Mouse (Mus musculus): ENCODE results near the gene Rtn2. TPM values are rescaled to one million over a fixed set of nuclear protein-coding genes. Genes with fewer than 3 reads are reported as not detected.

Rtn2 gene
- polyA plus RNA-seq, 1 experiment from 2014 or later, result 121 TPM

DNA sequence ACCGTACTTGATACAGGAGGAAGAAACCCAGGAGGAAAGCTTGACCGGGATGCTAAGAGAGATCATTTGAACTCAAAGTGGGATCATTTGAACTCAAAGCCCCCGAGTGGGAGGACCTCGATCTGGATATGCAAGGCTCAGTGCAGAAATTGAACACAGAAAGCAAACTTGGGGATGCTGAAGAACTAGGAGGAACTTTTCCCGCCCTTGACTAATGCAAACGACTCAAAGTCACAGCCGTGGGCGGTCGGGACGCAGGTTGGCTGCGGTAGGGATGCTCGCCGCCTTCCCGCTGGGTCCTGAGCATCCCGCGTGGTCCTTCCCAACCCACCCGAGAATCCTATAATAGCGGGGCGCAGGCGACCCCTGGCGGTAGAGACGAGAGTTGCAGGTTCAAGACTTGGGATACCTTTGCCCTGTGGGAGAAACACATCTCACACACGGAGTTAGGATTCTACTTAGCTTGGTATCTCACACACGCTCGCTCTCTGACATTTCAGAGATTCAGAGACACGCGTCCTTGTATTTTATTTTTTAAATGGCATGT lies 60.1 kb downstream of the Rtn2 start:
- Histone ChIP-seq H3K27me3 (replicated peaks) (peaks cover 19% of the 10 kb centered on the region), H3K4me2 (peak overlapping the region; percentile 98), H3K9me3 (replicated peaks) (no peaks in the 10 kb centered on the region), H3K4me3 (replicated peaks) (peak overlapping the region; percentile 49), H3K36me3 (no peaks in the 10 kb centered on the region; the same call in 1 of the 2 replicates), H3K27ac (replicated peaks) (no peak overlapping the region), H3K9ac (replicated peaks) (peak overlapping the region; percentile 54), H3K4me1 (peaks cover 47% of the 10 kb centered on the region)
- peak; percentile 18; the same call in 1 of the 2 replicates for ATAC-seq (ENCODE audit: low FRiP score)
- under 1% methylated on average over 27 of the region's 27 CpGs for WGBS

DNA sequence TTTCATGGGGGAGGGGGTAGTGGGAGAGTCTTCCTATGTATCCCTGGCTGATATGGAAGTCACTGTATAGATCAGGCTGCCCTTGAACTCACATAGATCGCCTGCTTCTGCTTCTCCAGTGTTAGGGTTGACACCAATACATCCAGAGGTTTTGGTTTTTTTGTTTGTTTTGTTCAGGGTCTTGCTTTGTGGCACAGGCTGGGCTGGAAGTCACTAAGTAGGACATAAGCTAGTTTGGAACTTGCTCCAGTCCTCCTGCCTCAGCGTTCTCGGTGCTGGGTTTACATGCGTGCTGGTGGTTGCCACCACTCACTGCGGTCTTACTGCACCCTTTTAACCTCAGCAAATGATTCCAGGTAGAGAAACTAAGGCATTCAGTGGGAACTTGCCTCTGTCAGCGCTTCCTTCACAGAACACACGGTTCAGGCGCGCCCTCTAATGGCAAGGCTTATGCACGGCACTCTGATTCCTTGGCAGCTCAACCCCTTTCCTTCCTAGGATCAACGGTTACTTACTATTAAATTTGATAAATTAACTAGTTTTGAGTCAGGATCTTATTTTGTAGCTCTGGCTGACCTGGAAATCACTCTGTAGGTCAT lies 60.9 kb downstream of the Rtn2 start:
- ATAC-seq (ENCODE audit: low FRiP score), result no peak
- H3K9me3 ChIP-seq (replicated peaks), result no peaks in the 10 kb centered on the region
- H3K36me3 ChIP-seq, result peaks cover 5% of the 10 kb centered on the region; the same call in 1 of the 2 replicates
- H3K4me1 ChIP-seq, result peaks cover 47% of the 10 kb centered on the region
- WGBS, result 1% methylated on average over 11 of the region's 11 CpGs
- H3K9ac ChIP-seq (replicated peaks), result no peak overlapping the region
- peaks cover 15% of the 10 kb centered on the region for H3K27me3 ChIP-seq (replicated peaks)
- H3K4me2 ChIP-seq, result peak overlapping the region; percentile 98
- H3K4me3 ChIP-seq (replicated peaks), result peak overlapping the region; percentile 49; the same call in 1 of the 2 replicates
- no peak overlapping the region for H3K27ac ChIP-seq (replicated peaks)

DNA sequence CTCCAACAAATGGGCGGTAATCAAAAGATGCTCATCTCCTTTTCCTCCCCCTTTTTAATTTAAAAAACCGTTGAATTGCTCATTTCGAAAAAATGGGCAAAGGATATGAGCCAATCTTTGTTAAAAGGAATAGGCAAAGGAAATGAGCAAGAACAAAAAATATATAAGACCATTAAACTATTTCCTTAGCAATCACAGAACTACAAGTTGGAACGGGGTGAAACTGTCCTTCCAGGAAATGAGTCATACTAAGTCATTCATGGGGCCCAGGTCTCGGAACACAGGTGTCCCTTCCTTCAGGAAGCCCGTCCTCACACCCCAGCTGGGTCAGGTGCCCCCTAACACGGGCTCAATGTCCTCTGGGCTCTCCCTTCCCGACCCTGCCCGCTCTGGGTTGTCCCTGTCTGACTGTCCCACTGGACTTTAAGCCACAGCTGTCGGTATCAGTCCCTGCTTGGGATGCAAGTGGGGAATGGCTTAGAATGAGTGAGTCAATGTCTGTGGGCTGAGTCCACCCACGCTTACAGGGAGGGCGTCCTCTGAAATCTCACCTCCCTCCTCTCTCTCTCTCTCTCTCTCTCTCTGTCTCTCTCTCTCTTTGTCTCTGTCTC lies 61.9 kb downstream of the Rtn2 start, which contains the start of gene Ercc1:
Gene Ercc1, plus strand, starts transcription at position 542 of the 611 bp plus-strand sequence.
- ATAC-seq (ENCODE audit: low FRiP score), result peak; percentile 23; the same call in 1 of the 2 replicates
- peak within 1 kb of the TSS; percentile 91 for H3K27ac ChIP-seq (replicated peaks)
- no peaks in the 10 kb centered on the region for H3K9me3 ChIP-seq (replicated peaks)
- H3K9ac ChIP-seq (replicated peaks), result peak within 1 kb of the TSS; percentile 73
- peaks cover 47% of the 10 kb centered on the region for H3K4me1 ChIP-seq
- WGBS, result 28% methylated on average over 12 of the region's 12 CpGs
- peaks cover 15% of the 10 kb centered on the region for H3K36me3 ChIP-seq
- H3K4me3 ChIP-seq (replicated peaks), result peak within 1 kb of the TSS; percentile 80
- peak within 1 kb of the TSS; percentile 98 for H3K4me2 ChIP-seq
- H3K27me3 ChIP-seq (replicated peaks), result peaks cover 15% of the 10 kb centered on the region

DNA sequence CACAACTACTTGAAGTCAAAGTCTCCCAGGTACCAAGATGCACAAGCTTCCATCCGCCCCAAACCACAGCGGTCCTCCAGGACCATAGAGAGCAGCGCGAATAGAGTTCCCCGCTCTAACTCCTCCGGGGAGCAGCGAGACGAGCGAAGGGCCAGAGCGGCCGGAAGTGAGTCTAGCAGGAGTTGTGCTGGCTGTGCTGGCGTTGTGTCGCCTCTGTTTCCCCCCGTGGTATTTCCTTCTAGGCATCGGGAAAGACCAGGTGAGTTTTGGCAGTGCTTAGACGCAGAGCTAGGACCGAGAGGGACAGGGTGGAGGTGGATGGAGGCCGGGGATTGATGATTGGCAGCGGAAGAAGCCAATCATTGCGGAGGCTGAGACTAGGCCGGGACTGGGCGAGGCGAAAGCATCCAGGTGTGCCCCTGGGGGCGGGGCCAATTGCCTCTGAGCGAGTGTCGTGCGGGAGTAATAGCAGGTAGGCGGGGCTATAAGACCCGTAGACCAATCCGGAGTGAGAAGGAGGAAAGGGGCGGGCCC lies 62.6 kb downstream of the Rtn2 start:
- H3K4me1 ChIP-seq, result peaks cover 47% of the 10 kb centered on the region
- peak overlapping the region; percentile 73 for H3K9ac ChIP-seq (replicated peaks)
- peak overlapping the region; percentile 91 for H3K27ac ChIP-seq (replicated peaks)
- H3K4me3 ChIP-seq (replicated peaks), result peak overlapping the region; percentile 80
- peaks cover 21% of the 10 kb centered on the region for H3K36me3 ChIP-seq
- H3K27me3 ChIP-seq (replicated peaks), result peaks cover 15% of the 10 kb centered on the region
- peak overlapping the region; percentile 83 for H3K4me2 ChIP-seq
- ATAC-seq (ENCODE audit: low FRiP score), result peak; percentile 94
- no peaks in the 10 kb centered on the region for H3K9me3 ChIP-seq (replicated peaks)
- under 1% methylated on average over 31 of the region's 31 CpGs for WGBS

Other genes with a start within 250 kb of the Rtn2 start
- 0.24 TPM in 1 of 2 replicates, not detected in the other for gene Rsph6a, start 227.9 kb upstream of the Rtn2 start, polyA plus RNA-seq (2015; fragmentation: Nextera tagmentation; extraction: Ambion mirVana)
- gene Dmwd, start 206.4 kb upstream of the Rtn2 start, polyA plus RNA-seq (2015; fragmentation: Nextera tagmentation; extraction: Ambion mirVana), result 30.3 and 35.8 TPM in 2 replicates
- 10.0 and 14.9 TPM in 2 replicates for gene Dmpk, start 198.8 kb upstream of the Rtn2 start, polyA plus RNA-seq (2015; fragmentation: Nextera tagmentation; extraction: Ambion mirVana)
- gene Six5, start 188.0 kb upstream of the Rtn2 start, polyA plus RNA-seq (2015; fragmentation: Nextera tagmentation; extraction: Ambion mirVana), result 1.8 and 3.1 TPM in 2 replicates
- gene Gm4969, start 164.3 kb upstream of the Rtn2 start, polyA plus RNA-seq (2015; fragmentation: Nextera tagmentation; extraction: Ambion mirVana), result 7.5 and 8.2 TPM in 2 replicates
- 15.5 and 17.0 TPM in 2 replicates for gene Fbxo46, start 162.8 kb upstream of the Rtn2 start, polyA plus RNA-seq (2015; fragmentation: Nextera tagmentation; extraction: Ambion mirVana)
- gene Qpctl, start 133.3 kb upstream of the Rtn2 start, polyA plus RNA-seq (2015; fragmentation: Nextera tagmentation; extraction: Ambion mirVana), result 21.7 and 24.5 TPM in 2 replicates
- gene Snrpd2, start 132.9 kb upstream of the Rtn2 start, polyA plus RNA-seq (2015; fragmentation: Nextera tagmentation; extraction: Ambion mirVana), result 122 and 124 TPM in 2 replicates
- 1.2 and 2.1 TPM in 2 replicates for gene Gipr, start 116.5 kb upstream of the Rtn2 start, polyA plus RNA-seq (2015; fragmentation: Nextera tagmentation; extraction: Ambion mirVana)
- 11.6 and 13.3 TPM in 2 replicates for gene Eml2, start 106.2 kb upstream of the Rtn2 start, polyA plus RNA-seq (2015; fragmentation: Nextera tagmentation; extraction: Ambion mirVana)
- gene Gpr4, start 70.1 kb upstream of the Rtn2 start, polyA plus RNA-seq (2015; fragmentation: Nextera tagmentation; extraction: Ambion mirVana), result 3.1 and 3.3 TPM in 2 replicates
- gene Opa3, start 54.3 kb upstream of the Rtn2 start, polyA plus RNA-seq (2015; fragmentation: Nextera tagmentation; extraction: Ambion mirVana), result 37.8 and 37.9 TPM in 2 replicates
- gene Vasp, start 10.8 kb upstream of the Rtn2 start, polyA plus RNA-seq (2015; fragmentation: Nextera tagmentation; extraction: Ambion mirVana), result 40.9 and 55.5 TPM in 2 replicates
- 1.3 TPM in 2 replicates for gene Ppm1n, start 2.6 kb upstream of the Rtn2 start, polyA plus RNA-seq (2015; fragmentation: Nextera tagmentation; extraction: Ambion mirVana)
- gene Fosb, start 27.4 kb downstream of the Rtn2 start, polyA plus RNA-seq (2015; fragmentation: Nextera tagmentation; extraction: Ambion mirVana), result 0.09 and 0.18 TPM in 2 replicates
- gene Ercc1, start 62.2 kb downstream of the Rtn2 start, polyA plus RNA-seq (2015; fragmentation: Nextera tagmentation; extraction: Ambion mirVana), result 78.5 and 93.5 TPM in 2 replicates
- 22.2 and 23.0 TPM in 2 replicates for gene Cd3eap, start 76.9 kb downstream of the Rtn2 start, polyA plus RNA-seq (2015; fragmentation: Nextera tagmentation; extraction: Ambion mirVana)
- 1.9 and 2.1 TPM in 2 replicates for gene Ppp1r13l, start 77.1 kb downstream of the Rtn2 start, polyA plus RNA-seq (2015; fragmentation: Nextera tagmentation; extraction: Ambion mirVana)
- 21.6 and 22.2 TPM in 2 replicates for gene Ercc2, start 99.4 kb downstream of the Rtn2 start, polyA plus RNA-seq (2015; fragmentation: Nextera tagmentation; extraction: Ambion mirVana)
- gene Klc3, start 121.5 kb downstream of the Rtn2 start, polyA plus RNA-seq (2015; fragmentation: Nextera tagmentation; extraction: Ambion mirVana), result 1.2 and 4.0 TPM in 2 replicates
- gene Ckm, start 122.2 kb downstream of the Rtn2 start, polyA plus RNA-seq (2015; fragmentation: Nextera tagmentation; extraction: Ambion mirVana), result 16.6 and 38.6 TPM in 2 replicates
- gene Mark4, start 176.2 kb downstream of the Rtn2 start, polyA plus RNA-seq (2015; fragmentation: Nextera tagmentation; extraction: Ambion mirVana), result 15.4 and 16.5 TPM in 2 replicates
- gene Exoc3l2, start 180.7 kb downstream of the Rtn2 start, polyA plus RNA-seq (2015; fragmentation: Nextera tagmentation; extraction: Ambion mirVana), result 1.5 and 1.8 TPM in 2 replicates
- gene Bloc1s3, start 225.7 kb downstream of the Rtn2 start, polyA plus RNA-seq (2015; fragmentation: Nextera tagmentation; extraction: Ambion mirVana), result 3.9 and 5.0 TPM in 2 replicates
- 39.2 and 58.6 TPM in 2 replicates for gene Trappc6a, start 225.8 kb downstream of the Rtn2 start, polyA plus RNA-seq (2015; fragmentation: Nextera tagmentation; extraction: Ambion mirVana)
- 1.2 and 1.5 TPM in 2 replicates for gene Nkpd1, start 235.2 kb downstream of the Rtn2 start, polyA plus RNA-seq (2015; fragmentation: Nextera tagmentation; extraction: Ambion mirVana)